Mouse (Mus musculus): Measurements from ENCODE around the gene Gm3285.
A peak's percentile ranks its signal among the peaks of the same experiment; 100 is the strongest.

Gene Gm3285

DNA sequence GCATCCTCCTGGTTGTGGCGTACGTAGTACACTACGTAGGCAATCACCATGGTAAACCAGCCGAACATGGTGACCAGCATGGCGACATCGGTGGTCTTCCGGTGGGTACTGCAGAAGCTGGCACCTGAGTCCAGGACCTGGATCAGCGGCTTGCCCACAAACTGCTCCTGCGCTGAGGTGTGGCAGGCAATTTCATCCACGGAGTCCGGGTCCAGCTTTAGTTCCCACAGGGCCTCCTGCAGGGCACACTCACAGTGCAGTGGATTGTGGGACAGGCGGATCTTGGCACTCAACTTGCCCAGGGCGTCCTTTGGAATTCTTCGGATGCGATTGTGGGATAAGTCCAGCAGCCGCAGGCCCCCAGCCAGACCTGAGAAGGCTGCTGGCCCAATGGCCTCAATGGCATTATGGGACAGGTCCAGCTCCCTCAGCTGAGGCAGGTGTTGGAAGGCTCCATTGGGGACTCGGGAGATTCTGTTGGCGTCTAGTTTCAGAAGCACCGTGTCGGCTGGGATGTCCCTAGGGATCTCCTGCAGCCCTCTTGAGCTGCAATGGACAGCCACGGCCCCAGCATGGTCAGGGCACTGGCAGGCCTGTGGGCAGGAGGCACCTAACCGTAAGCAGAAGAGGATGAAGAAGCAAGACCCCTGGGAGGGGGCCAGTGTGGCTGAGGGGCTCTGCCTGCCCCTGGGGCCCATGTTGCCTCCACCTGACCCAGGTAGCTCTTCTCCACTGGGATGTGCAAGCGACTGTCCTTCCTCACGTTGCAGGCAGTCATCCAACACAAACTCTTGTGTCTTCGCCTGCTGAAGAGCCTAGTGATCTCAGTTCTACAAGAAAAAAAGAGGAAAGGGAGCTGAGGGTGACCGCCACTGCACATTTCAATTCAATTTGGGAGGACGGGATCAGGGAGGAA is 39.4 kb downstream of the Gm3285 start:
- DNase-seq (ENCODE audit: low spot score in 2 of 2), result no peak

DNA sequence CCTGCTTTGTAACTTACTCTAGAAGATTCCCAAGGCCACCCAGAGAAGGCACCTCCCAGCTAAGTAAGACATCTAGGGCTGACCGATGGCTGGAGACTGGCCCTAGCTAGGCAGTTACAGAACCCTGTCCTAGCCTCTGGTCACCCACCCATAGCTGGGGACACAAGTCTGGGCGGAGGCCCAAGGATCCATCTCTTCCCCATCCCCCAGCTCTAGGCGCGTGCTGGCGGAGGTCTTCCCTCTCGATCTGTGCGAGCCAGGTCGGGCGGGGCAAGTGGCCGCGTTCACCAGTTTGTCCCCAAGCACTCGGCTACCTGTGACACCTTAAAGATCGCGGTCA is 40.1 kb downstream of the Gm3285 start:
- peak in 1 of 2 experiments; percentile 26 for DNase-seq (ENCODE audit: low spot score in 2 of 2)

DNA sequence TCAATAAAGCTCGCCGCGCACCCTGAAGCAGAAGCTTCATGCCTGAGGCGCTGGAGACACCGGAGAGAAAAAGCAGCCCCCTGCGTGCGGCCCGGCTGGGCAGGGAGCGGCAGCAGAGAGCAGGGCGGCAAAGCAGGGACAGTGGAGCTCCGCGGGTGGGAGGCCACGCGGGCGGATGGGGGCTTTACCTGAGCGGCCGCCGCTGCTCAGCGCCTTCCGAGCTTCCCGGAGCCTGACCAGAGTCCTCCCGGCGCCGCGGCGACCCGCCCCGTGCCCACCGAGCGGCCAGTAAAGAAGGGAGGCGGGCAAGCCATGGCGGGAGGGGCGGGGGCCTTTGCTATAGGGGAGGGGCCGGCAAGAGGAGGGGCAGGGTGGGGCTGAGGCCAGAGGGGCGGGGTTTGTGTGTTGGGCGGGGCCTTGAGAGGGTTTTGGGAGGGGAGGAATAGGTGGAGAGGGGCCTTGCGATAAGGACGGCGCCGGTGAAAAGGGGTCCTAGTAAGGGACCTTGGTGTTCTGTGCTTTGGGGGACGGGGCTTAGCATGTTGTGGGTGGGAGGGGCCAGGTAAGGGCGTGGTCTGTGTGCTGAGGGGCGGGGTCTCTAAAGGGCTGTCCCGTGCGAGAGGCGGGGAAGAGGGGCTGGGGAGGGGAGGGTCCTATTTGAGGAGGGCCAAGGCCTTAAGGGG is 40.6 kb downstream of the Gm3285 start, which contains the start of gene Lrrc3:
TSS of gene Lrrc3 (minus strand) at position 326 of the 683 bp plus-strand sequence.
- DNase-seq (ENCODE audit: low spot score in 2 of 2), result peak in 1 of 2 experiments; percentile 47

DNA sequence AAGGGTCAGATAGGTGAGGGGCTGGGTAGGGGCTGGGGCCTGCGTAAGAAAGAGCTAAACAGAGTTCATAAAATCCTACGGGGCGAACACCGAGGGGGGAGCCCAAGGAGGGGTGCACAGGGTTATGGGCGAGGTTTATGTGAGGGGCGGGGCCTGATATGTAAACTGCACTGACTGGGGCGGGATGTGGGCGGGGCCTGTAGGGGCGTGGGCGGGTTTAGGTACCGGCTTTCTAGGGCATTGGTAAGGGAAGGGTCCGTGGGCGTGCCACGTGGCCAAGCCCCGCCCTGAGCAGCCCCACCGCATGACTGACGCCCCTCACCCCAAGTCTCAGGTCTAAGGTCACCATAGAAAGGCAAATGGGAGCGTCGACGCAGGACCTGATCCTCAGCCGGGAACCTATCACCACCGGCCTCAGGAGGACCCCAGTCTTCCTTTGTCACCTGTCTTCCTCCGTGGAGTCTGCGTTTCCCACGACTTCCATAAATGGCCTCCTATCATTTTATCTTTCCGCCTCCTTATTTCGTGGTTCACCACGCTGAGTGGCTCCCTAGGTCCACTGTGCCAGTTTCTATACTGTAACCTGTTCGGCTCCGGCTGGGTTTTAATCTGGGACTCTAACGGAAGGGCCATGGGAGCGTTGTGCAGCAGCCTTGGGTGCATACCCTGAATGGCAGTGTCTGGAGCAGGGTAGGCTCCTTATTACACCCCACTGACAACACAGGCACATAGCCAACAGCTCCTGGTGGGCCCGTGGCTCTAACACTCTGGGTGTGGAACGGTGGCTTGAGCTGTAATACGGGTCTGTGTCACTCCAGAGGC is 41.3 kb downstream of the Gm3285 start:
- DNase-seq (ENCODE audit: low spot score in 2 of 2), result peak in 1 of 2 experiments; percentile 26
